Mouse (Mus musculus) lung, embryonic 14.5 days (tissue): Measurements from ENCODE around the gene Tmem131. TPM values are rescaled to one million over a fixed set of nuclear protein-coding genes. Genes with fewer than 3 reads are reported as not detected.

ENCODE experiments used
- ATAC-seq: fragments of 200-750 bp; cut with Nextera tagmentation; 2 replicates; pipeline ENCODE4 v1.8.0; 2017; ENCODE audit warnings: mild to moderate bottlenecking, moderate TSS enrichment, moderate library complexity; ENCODE audit not compliant: insufficient read depth
- DNase-seq: peaks from one replicate; pipeline ENCODE4 v3.0.0-alpha.2; 2015
- H3K27ac ChIP-seq: fragments of 300-500 bp; sonication (generic); 2 replicates; pipeline ENCODE4 v1.5.1; 2014; ENCODE audit warnings: low read depth, mild to moderate bottlenecking, moderate library complexity
- H3K27me3 ChIP-seq: fragments of 300-500 bp; sonication (generic); 2 replicates; pipeline ENCODE4 v1.6.1; 2014; ENCODE audit warnings: low read length, control low read depth; ENCODE audit not compliant: insufficient read depth
- H3K36me3 ChIP-seq: fragments of 300-500 bp; sonication (generic); 2 replicates; pipeline ENCODE4 v1.6.1; 2014; ENCODE audit warnings: control low read depth; ENCODE audit not compliant: insufficient read depth
- H3K4me1 ChIP-seq: fragments of 300-500 bp; sonication (generic); 2 replicates; pipeline ENCODE4 v1.6.1; 2014; ENCODE audit warnings: antibody characterized with exemption, control low read depth; ENCODE audit not compliant: insufficient read depth
- H3K4me2 ChIP-seq: fragments of 300-500 bp; sonication (generic); 2 replicates; pipeline ENCODE4 v1.6.1; 2014; ENCODE audit warnings: mild to moderate bottlenecking
- H3K4me3 ChIP-seq: fragments of 300-500 bp; sonication (generic); 2 replicates; pipeline ENCODE4 v1.5.1; 2014; ENCODE audit warnings: low read depth, low read length
- H3K9ac ChIP-seq: fragments of 300-500 bp; sonication (generic); 2 replicates; pipeline ENCODE4 v1.6.1; 2014
- H3K9me3 ChIP-seq: fragments of 300-500 bp; sonication (generic); 2 replicates; pipeline ENCODE4 v1.6.1; 2016; ENCODE audit warnings: low read depth, low read length, control low read depth
- CTCF ChIP-seq: IDR thresholded peaks from 2 replicates; pipeline ENCODE4 v1.5.1; 2016; ENCODE audit warnings: antibody characterized with exemption, low read depth
- WGBS: fragments of 180-500 bp; shearing (Covaris S2); extraction: QIAGEN DNeasy Blood & Tissue Kit; methylation state at CpG from one replicate; pipeline ENCODE4 v1.1.7; 2014; 5-methylcytosine and 5-hydroxymethylcytosine counted together
- polyA plus RNA-seq: library from polyadenylated mRNA; unstranded; fragments of >200 nt; fragmentation: Nextera tagmentation; extraction: Ambion mirVana; gene quantifications from 2 replicates; pipeline ENCODE4 v1.2.1, GENCODE M21; 2014

The Tmem131 gene
- polyA plus RNA-seq: 18.4 TPM in 2 replicates

GRCm38 (mm10) chr1:36943653-36944052, at the start of gene Tmem131:
Gene Tmem131, minus strand, starts transcription at chr1:36943666.
- no peaks in the 10 kb centered on the region for H3K27me3 ChIP-seq
- WGBS: 44% methylated on average over 5 of the region's 5 CpGs
- H3K27ac ChIP-seq: no peak within 1 kb of the TSS
- no peaks in the 10 kb centered on the region for H3K4me1 ChIP-seq
- no peak within 1 kb of the TSS for H3K4me3 ChIP-seq
- no peak for TF ChIP-seq CTCF
- ATAC-seq: no peak
- no peak within 1 kb of the TSS for H3K4me2 ChIP-seq
- DNase-seq: no peak
- H3K9ac ChIP-seq: no peak within 1 kb of the TSS
- no peaks in the 10 kb centered on the region for H3K9me3 ChIP-seq
- no peaks in the 10 kb centered on the region for H3K36me3 ChIP-seq

GRCm38 (mm10) chr1:36988561-36988960, 45.1 kb upstream of the Tmem131 start:
- ATAC-seq (no peak), DNase-seq (no peak)
- 64% methylated on average over 6 of the region's 6 CpGs for WGBS
- Histone ChIP-seq H3K27me3 (no peaks in the 10 kb centered on the region), H3K4me1 (no peaks in the 10 kb centered on the region), H3K36me3 (no peaks in the 10 kb centered on the region), H3K9ac (no peak overlapping the region), H3K4me3 (no peak overlapping the region), H3K4me2 (no peak overlapping the region), H3K27ac (no peak overlapping the region), H3K9me3 (no peaks in the 10 kb centered on the region)
- TF ChIP-seq CTCF: no peak

GRCm38 (mm10) chr1:36988161-36988560, 44.7 kb upstream of the Tmem131 start:
- DNase-seq (no peak), ATAC-seq (no peak)
- Histone ChIP-seq H3K4me3 (no peak overlapping the region), H3K9ac (no peak overlapping the region), H3K36me3 (no peaks in the 10 kb centered on the region), H3K9me3 (no peaks in the 10 kb centered on the region), H3K4me1 (no peaks in the 10 kb centered on the region), H3K4me2 (no peak overlapping the region), H3K27ac (no peak overlapping the region), H3K27me3 (no peaks in the 10 kb centered on the region)
- WGBS: 88% methylated on average over 6 of the region's 6 CpGs
- TF ChIP-seq CTCF: no peak

GRCm38 (mm10) chr1:36987172-36988148, 44.0 kb upstream of the Tmem131 start:
- no peaks in the 10 kb centered on the region for H3K4me1 ChIP-seq
- H3K4me3 ChIP-seq: no peak overlapping the region
- H3K27ac ChIP-seq: no peak overlapping the region
- H3K9ac ChIP-seq: no peak overlapping the region
- H3K27me3 ChIP-seq: no peaks in the 10 kb centered on the region
- no peak for TF ChIP-seq CTCF
- H3K9me3 ChIP-seq: no peaks in the 10 kb centered on the region
- ATAC-seq (no peak), DNase-seq (peak; percentile 37)
- 76% methylated on average over 10 of the region's 10 CpGs for WGBS
- H3K4me2 ChIP-seq: no peak overlapping the region
- H3K36me3 ChIP-seq: no peaks in the 10 kb centered on the region

- TF ChIP-seq CTCF: no peak
- no peak for DNase-seq
- Histone ChIP-seq H3K27ac (no peak overlapping the region), H3K36me3 (no peaks in the 10 kb centered on the region), H3K9me3 (no peaks in the 10 kb centered on the region), H3K4me1 (no peaks in the 10 kb centered on the region), H3K27me3 (no peaks in the 10 kb centered on the region), H3K4me2 (no peak overlapping the region), H3K9ac (no peak overlapping the region), H3K4me3 (no peak overlapping the region)
- no peak for ATAC-seq
- 63% methylated on average over 14 of the region's 14 CpGs for WGBS
Observed at GRCm38 (mm10) chr1:36986396-36987160, 43.1 kb upstream of the Tmem131 start.

- no peak overlapping the region for H3K27ac ChIP-seq
- H3K4me1 ChIP-seq: no peaks in the 10 kb centered on the region
- ATAC-seq (no peak), DNase-seq (no peak)
- 60% methylated on average over 6 of the region's 6 CpGs for WGBS
- no peaks in the 10 kb centered on the region for H3K9me3 ChIP-seq
- H3K36me3 ChIP-seq: no peaks in the 10 kb centered on the region
- H3K4me2 ChIP-seq: no peak overlapping the region
- no peak overlapping the region for H3K9ac ChIP-seq
- H3K4me3 ChIP-seq: no peak overlapping the region
- TF ChIP-seq CTCF: no peak
- no peaks in the 10 kb centered on the region for H3K27me3 ChIP-seq
Observed at GRCm38 (mm10) chr1:36985896-36986295, 42.4 kb upstream of the Tmem131 start.

- no peak for TF ChIP-seq CTCF
- WGBS: 28% methylated on average over 6 of the region's 6 CpGs
- Histone ChIP-seq H3K36me3 (no peaks in the 10 kb centered on the region), H3K27me3 (no peaks in the 10 kb centered on the region), H3K4me2 (no peak overlapping the region), H3K4me3 (no peak overlapping the region), H3K9ac (no peak overlapping the region), H3K4me1 (no peaks in the 10 kb centered on the region), H3K27ac (no peak overlapping the region), H3K9me3 (no peaks in the 10 kb centered on the region)
- DNase-seq: no peak
- ATAC-seq: no peak
Observed at GRCm38 (mm10) chr1:36984406-36984805, 40.9 kb upstream of the Tmem131 start.
